Mouse (Mus musculus) common myeloid progenitor, adult 5-6 weeks (primary cell): ENCODE data around the gene Serpinb1c. TPM values are rescaled to one million over a fixed set of nuclear protein-coding genes. Genes with fewer than 3 reads are reported as not detected.
A peak's percentile ranks its signal among the peaks of the same experiment; 100 is the strongest.
"Not testable (repeated sequence)": the region's sequence is repeated elsewhere in the genome, so short reads cannot be mapped to it uniquely, and the experiment has no call there.

Experiments
- ATAC-seq: replicated peaks from 2 replicates; pipeline ENCODE4 v1.8.0; 2016; ENCODE audit warnings: low read depth, mild to moderate bottlenecking, moderate TSS enrichment, inconsistent platforms; ENCODE audit not compliant: poor library complexity, severe bottlenecking
- total RNA-seq: library from RNA; stranded (forward); fragments of 200-1000, 187-1606 nt; gene quantifications from 2 replicates; pipeline ENCODE4 v1.2.3, GENCODE M21; 2017

The Serpinb1c gene
- not detected in 2 replicates for total RNA-seq

DNA sequence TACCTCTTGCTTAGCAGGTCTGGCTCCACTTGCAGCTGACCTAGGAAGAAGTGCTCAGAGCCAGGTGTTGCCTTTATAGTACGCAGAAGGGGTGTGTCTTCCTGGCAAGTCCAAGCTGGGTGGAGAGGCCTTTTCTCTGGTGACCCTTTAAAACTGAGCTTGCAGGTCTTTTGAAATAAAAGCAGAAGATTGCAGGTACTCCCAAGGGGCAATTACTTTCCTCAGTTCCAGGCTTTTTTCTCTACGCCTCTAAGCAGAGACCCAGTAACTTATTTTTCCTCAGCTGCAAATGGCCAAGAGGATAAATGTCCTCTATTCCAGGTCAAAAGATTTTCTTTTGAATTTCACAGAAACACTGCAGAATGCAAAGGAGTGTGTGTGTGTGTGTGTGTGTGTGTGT is at the start of gene Serpinb1c:
TSS of gene Serpinb1c (minus strand) at position 101 of the 400 bp plus-strand sequence.
- no peak for ATAC-seq

DNA sequence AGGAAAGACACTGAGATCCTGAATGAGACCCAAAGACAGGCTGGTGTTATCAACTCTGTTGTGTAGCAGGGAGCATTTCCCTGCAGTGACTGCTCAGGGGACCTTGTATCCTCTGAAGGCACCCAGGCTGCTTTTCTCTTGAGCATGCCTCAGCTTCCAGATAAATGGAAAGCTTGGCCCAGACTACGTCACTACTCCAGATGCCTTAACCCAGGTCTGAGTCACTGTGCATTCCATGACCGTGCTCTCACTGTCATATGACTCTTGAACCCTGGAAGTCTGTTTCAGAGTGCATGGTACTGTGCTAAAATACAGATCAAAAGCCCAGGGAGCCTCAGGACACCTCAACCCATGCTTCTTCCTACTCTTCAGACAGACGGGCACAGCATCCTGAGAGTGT is 41.2 kb upstream of the Serpinb1c start:
- not testable (repeated sequence) for ATAC-seq

DNA sequence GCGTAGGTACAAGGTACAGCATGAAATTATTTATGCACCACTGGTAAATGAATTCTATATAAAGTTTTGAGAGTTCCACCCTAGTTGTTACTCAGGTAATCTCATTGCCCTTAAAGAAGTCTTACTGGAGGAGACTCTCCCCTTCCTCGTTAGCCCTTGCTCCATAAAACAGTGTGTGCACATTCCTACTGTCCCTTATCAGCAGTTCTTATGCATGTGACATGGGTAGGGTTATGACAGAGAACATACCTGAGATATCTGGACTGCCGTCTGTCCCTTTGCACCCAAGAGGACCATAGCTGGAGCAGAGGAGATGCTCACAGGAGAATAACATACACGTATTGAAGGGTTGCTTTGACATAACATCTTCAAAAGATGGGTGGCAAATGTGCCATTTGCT is 40.3 kb upstream of the Serpinb1c start:
- not testable (repeated sequence) for ATAC-seq

DNA sequence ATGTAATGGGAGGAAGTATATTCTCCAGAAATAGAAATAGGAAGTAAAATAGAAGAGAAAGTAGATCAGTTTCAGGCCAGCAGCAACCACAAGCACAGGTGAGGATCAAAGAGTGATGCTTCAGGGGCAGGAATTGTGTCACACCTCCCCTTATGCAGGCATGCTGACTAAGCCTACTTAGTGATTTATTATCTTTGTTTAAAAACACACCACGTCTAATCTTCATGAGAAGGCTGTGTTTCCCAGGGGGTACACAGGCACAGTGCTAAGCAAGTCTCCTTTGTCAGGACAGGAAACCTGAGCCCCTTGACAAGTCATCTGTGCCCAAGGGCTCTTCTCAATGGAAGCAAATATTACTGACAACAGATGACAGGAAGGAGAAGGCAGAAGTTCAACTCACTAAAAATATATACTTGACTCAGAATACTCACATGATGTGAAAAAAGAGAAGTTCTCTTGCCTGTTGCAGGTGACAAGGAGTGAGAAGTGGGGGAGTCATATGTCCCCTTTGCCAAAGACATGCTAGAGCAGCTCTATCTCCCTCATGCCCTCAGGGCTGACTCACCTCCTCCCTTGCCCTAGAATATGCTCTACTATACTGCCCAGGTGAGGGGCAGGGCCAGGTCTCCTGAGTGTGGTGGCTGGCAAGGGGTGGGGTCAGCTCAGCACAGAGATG is 36.8 kb upstream of the Serpinb1c start:
- peak; percentile 89 for ATAC-seq

DNA sequence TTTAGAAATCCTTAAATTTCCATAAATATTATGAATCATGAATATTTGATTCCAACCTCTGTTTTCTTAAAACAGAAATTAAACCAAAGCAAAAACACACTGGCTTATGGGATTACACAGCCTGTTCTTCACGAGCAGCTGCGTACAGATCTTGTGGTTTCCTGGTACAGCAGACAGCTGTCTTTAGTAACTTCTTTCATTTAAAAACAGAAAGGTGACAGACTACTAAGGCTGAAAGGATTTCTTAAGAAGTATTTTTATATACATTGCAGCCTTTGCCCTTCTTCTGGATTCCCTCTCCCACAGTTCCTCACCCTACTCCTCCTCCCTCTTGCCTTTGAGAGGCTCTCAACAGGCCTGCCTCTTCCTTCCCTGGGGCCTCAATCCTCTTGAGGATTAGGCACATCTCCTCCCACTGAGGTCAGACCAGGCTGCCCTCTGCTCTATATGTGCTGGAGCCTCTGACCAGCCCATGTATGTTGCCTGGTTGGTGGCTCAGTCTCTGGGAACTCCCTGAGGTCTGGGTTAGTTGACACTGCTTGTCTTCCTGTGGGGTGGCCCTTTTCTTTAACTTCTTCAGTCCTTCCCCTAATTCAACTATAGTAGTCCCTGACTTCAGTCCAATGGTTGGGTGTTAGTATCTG is 31.2 kb upstream of the Serpinb1c start:
- 0 out of 2 replicates have a peak, but pooled peaks have one; percentile 32 for ATAC-seq

DNA sequence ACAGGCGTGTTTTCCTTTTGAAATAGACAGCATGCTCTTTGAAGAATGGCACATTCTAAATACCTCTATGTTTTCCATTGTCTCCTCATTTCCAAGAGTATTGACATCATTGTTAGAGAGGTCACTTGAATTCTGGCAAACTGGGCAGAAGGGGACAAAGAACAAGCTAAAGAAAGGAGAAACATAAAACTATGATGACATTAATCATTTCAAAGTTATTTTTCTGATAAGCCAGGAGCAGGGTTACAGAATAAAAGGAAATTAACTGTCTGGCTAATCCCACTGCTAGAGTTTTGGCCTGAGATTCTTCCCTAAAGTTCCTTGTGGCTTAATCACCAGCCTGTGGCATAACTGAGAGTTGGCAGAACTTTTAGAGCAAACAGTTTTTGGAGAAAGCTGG is 29.2 kb upstream of the Serpinb1c start:
- ATAC-seq, result no peak

DNA sequence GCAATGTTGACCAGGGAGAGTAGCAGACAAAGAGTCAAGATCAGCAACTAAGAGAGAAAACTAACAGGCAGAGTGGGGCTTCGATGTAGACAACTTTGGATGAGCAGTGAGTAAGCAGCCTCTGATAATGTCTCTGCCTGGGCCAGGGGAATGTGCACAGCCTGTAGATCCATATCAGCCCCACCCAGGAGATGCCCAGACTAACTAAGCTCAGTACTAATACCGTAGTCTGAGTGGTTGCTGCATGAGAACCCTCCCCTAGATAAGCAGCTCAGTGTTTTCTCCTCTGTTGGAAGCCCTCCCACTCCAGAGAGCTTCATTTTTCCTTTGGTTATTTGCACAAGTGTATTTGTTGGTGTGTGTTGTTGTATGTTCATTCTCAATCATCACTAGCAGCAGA is 28.6 kb upstream of the Serpinb1c start:
- no peak for ATAC-seq

DNA sequence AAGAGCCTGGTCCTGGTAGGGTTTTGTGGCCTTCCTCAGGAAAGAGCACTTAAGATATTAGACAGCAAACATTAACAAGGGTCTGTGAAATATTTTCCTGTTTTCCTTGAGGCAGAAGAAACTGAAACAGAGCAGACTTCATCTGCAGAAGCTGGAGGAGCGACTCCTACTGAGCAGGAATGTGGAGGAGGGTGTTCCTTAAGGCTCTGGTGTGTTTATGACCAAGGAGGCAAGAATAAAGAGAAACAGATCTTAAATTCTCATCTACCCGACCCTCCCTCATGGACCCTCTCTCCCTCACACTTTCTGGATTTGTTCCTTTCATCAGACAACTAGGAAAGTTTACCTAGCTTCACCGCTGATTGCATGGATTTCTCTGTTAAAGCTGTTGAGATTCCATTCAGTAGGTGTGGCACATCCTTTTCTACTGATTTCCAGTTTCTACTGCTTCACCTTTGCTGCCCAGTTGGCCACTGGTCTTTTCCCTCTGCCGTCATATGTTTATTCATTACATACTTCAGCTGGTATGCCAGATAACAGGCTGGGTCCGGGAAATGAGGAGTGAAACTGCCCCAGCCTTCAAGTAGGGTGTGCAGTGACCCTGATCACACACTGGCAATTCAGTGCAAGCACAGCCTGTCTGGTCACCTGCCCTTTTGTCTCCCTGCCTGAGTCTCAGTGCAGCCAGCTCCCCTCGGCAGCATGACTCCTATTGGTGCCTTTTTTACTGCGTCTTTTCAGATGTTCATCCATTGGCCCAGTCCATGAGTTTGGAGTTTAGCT is 26.8 kb upstream of the Serpinb1c start:
- ATAC-seq, result no peak

DNA sequence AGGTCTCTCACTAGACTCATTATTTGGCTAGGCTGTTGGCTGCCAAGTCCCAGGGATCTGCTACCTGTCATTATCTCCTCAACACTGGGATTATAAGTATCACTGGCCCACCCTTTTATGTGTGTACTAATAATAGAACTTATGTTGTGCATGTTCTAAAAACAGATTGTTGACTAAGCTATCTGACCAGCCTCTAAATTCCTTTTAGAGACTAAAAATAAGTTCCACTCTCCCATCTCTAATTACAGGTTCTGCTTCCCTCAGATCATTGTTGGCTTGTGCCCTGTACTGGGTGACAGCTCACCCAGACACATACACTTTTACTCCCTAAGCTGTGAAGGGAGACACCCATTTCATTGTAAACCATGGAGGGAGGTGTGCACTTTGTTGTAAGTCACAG is 24.6 kb upstream of the Serpinb1c start:
- ATAC-seq, result no peak

DNA sequence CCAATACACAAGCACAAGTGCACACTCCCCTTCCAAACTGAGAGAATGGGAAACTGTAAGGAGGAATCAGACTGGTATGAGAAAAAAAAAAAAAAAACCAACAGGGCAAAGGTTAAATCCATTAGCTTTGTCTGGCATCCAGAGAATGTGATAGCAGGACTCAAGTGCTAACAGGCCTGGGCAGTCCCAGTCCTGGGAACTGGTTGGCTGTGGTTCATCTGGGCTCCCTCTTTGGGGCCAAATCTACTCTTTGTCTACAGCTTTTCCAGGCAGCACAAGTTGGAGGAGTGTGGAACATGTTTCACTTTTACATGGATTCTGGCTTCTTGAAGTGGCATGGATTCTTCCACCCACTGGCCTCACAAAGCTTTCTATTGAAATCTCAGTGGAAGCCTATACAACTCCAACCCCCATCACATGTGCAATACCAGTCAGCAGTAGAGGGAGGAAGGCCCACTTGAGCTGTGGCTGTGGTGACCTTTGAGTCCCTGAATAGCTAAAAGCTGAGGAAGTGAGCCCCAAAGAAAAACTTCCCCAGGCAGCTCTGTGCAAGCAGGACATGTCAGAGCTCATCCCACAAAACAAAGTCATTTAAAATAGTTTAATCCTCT is 14.9 kb upstream of the Serpinb1c start:
- ATAC-seq, result 0 out of 2 replicates have a peak, but pooled peaks have one; percentile 42

DNA sequence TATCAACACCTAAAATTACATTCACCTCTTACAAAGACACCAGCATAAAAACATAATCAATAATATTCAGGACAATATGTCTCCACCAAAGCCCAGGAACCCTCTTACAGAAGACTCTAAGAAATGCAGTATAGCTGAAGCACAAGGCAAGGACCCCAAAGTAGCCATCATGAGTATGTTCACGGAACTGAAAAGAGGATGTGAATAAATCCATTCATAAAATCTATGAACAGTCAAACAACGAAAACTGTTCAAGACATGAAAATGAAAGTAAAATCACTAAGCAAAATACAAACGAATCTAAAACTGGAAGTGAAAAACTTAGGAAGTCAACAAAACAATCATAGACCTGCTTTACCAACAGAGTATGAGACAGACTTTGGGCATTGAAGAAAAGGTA is 10.2 kb upstream of the Serpinb1c start:
- ATAC-seq, result peak; percentile 72

DNA sequence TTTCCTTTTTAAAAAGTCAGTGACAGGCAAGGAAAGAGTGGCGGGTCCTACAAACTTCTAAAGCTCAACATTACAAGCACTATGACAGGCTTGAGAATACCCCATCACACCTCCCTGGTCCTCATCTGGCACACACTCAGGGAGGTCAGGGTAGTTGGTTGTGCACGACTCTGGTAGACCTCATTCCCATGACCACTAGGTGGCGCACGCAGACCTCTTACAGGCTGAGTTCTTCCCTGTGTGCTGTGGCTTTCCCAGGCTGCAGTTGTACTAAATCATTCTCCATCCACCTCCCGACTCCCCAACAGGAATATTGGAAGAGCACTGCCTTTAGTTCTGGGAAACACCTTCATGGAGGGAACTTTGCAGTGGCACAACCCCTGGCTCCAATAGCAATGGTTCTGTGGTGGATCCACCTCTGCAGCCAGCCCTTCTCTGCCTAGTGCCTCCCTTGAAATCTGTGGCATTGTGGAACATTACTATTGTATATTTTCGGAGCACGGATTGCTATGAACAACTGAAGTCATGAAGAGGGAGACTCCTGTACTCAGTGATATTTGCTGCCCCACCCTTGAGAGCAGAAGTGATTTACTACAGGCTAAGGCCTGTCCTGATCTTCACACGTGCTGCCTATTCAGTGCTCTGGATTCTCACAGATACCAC is 5.3 kb upstream of the Serpinb1c start:
- peak; percentile 92 for ATAC-seq

DNA sequence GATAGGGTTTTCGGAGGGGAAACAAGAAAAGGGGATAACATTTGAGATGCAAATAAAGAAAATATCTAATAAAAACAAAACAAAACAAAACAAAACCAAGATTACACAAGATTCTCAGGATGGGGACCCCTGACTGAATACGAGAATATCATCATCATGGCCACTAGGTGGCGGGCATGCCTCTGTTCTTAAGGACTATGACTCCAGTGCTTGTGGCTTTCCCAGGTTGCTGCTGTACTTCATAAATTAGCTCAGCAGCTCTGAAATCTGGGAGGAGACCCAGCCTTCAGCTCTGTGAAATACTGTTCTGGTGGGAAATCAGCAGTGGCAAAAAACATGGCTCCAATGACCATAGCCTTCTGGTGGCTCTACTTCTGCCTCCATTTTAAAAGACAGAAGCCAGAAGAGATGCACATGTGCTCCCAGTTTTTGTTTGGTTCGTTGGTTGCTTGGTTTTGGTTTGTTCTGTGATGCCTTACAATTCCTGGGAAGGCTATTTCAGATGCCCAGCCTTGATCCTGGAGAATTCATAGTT is 4.5 kb upstream of the Serpinb1c start:
- ATAC-seq, result peak; percentile 78

DNA sequence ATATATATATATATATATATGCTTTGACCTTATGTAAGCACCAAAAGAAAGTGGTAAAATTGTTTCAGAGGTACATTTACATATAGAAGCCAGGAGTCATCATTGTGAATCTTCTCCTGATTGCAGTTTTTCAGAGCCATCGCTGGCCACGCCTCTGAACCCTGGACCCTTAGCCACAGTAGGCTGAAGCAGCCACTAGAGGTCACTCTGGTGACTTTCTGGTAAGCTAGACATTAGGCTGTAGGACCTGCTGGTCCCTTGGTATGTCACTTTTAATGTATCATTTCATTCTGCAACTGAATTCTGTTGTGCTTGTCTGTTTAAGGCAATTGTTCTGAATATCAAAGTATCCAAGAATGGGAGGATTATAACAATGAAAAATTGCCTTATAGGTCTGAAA is 2.6 kb upstream of the Serpinb1c start:
- peak; percentile 84 for ATAC-seq

DNA sequence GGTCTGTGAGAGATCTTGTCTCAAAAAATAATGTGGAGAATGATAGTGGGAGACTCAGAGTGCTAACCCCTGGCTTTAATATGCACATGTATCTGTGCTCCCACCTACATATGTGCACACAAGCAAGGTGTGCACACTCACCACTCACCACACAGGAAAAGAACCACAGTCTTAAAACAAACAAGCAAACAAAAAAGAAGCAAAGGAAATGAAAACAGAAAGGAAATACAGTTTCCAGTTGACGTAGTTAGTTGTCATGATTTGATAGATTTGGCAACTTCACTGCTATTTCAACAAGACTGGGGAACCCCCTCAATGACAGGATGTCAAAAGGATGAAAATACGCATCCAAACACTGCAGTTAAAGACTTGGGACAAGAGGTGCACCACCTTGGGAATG is 1.1 kb upstream of the Serpinb1c start:
- ATAC-seq, result not testable (repeated sequence)

DNA sequence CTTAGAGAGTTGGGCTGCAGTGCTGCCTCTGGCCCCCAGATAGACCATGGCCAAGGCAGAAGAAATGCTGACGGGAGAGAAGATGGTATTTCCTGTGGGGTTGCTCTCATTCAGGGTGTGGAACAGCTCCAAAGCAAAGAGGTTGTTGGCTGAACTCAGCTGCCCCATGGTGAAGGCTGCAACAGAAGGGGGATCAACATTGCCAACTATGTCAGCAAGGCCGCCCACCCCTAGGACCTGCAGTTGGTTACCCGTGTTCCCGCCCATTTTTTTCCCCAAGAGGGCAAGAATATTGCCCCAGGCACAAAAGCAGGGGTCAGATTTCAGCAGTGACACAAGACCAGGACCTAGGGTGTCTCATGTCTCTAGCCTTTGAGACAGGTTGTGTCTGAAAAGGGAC is 1.1 kb downstream of the Serpinb1c start:
- no peak for ATAC-seq

DNA sequence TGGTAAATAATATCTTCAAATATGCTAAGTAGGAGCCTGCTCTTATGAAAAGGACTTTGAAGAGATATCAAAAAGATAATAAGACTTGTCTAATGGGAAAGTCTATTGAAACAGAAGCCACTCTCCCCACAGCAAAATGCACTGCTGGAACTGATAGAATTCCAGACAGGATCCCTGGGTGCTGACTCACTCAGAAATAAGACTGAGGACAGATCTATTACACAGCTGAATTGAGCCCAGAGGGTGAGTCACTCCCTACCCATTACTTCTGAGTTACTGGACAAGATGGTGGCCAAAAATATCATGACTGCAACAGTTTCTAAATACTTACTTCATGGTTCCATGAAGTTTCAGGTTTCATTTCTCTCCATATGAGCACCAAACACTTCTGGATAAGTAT is 13.3 kb downstream of the Serpinb1c start:
- no peak for ATAC-seq

DNA sequence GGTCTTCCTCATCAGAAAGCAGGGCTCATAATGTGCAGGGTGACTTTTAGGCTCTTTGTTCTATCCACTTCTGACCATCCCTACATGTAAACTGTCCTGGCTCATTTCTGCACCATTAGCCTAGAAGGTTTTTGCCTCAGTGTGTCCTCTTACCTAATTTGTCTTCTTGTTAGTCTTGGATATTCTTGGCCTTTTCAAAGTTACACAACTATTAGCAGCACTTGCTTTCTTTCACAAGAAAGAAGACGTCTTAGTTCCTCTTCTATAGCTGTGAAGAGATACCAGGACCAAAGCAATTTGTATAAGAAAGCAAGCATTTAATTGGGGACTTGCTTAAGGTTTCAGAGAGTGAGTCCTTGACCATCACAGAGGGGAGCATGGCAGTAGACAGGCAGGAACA is 24.1 kb downstream of the Serpinb1c start:
- ATAC-seq, result no peak

DNA sequence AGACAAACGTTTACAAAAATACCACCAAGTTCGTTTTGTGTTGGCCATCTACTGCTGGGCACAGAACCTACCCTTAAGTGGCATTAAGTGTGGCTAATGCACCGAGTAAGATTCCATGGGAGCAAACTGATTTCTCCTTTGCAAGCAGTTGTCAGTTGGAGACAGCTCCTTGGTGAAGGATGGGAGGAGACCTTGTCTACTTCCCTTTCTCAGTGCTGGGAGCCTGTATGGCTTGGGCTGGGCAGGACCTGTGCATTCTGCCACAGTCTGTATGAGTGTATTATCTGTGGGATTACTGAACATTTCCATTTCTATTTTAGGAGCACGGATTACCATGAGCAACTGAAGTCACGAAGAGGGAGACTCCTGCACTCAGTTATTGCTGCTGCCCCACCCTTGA is 29.2 kb downstream of the Serpinb1c start:
- ATAC-seq, result peak; percentile 63

DNA sequence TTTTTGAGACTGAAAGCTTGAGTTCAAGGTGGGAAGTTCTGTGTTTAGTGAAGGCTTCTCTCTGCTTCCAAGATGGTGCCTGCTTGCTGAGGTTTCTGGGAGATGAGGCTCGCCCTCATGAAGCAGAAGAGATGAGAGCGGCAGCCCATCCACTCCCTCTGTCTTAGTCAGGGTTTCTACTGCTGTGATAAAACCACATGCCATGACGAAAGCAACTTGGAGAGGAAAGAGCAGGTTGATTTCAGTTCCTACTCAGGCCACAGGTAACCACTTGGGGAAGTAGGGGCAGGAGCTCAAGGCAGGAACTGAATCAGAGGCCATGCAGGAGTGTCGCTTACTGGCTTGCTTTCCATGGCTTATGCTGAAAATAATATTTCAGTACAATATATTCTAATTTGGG is 29.8 kb downstream of the Serpinb1c start:
- peak; percentile 70 for ATAC-seq
